18 mouse cellular contexts compared by ENCODE assay signal in the genomic region with DNA sequence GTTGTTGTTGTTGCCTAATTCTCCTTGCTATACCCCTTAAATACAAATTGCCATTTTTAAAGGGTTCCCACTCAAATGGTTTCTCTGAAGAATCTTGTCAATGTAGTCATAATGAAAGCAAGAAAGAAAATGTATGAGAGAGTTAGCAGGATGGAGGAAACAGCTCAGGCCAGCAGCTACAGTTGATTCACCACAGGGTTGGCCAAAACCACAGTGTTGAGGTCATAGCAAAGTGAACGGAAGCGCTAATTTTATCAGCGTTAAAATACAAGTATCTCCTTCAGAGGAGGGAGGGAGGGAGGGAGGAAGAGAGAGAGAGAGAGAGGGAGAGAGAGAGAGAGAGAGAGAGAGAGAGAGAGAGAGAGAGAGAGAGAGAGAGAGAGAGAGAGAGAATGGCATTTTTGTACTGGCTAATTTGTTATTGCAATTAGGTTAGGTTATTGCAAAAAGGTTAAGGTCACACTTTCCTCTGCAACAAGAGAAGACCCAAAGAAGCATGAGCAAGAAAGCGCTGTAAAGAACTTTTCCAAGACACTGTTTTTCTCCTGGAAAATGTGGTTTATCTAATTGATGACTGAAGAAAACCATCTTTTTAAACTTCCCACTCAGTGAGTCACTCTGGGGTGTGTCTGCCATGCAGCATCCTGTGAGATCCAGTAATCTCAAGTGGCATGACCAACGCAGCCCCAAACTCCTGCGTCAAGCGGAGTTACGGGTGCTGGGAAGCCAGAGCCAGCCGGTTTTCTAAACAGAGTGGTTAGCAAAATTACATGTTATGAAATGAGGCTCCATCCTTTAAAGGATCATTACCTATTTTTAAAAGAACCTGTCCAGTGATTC.
DNase-seq lines count a peak whose midpoint lies in the region; ATAC-seq and TF ChIP-seq lines count a peak whose summit lies in the region.
"Had no signal": no experiment of that assay in that cellular context is flagged by ENCODE, and none has a peak within 500 bp of the region (broad histone marks: within the 10 kb centered on the region; RNA-seq: fewer than 3 reads in every experiment).

No protein-coding gene starts in this region.

- H3K4me3 ChIP-seq in gastrocnemius, adult 2 months, result no peak overlapping the region
- H3K4me3 ChIP-seq in embryonic fibroblast, embryonic 13.5 days (ENCODE audit: insufficient read depth, low read length), result no peak overlapping the region
- H3K4me3 ChIP-seq in hindbrain, embryonic 14.5 days (replicated peaks; ENCODE audit: low read length), result no peak overlapping the region
- H3K4me3 ChIP-seq: forebrain, embryonic 12.5 days; layer of hippocampus, adult 2 months; liver, embryonic 13.5 days had no signal

- WGBS in hindbrain, embryonic 14.5 days, result 89% methylated on average over 9 of the region's 9 CpGs

- H3K27me3 ChIP-seq in hindbrain, embryonic 14.5 days (ENCODE audit: control insufficient read depth, insufficient read depth, low read length), result no peaks in the 10 kb centered on the region
- H3K27me3 ChIP-seq: forebrain, embryonic 12.5 days; liver, embryonic 13.5 days had no signal

- H3K9ac ChIP-seq in hindbrain, embryonic 14.5 days, result no peak overlapping the region
- H3K9ac ChIP-seq: forebrain, embryonic 12.5 days; liver, embryonic 13.5 days had no signal

- TF ChIP-seq CTCF in gastrocnemius, adult 2 months (IDR thresholded peaks at IDR 0.05), result no peak
- TF ChIP-seq CTCF in embryonic fibroblast, embryonic 13.5 days (IDR thresholded peaks at IDR 0.05; ENCODE audit: borderline replicate concordance, insufficient read depth, low read length), result no peak

- H3K4me2 ChIP-seq in hindbrain, embryonic 14.5 days (replicated peaks), result no peak overlapping the region
- H3K4me2 ChIP-seq: forebrain, embryonic 12.5 days; liver, embryonic 13.5 days had no signal

- no peaks in the 10 kb centered on the region for H3K36me3 ChIP-seq in hindbrain, embryonic 14.5 days (replicated peaks; ENCODE audit: control insufficient read depth, insufficient read depth)
- H3K36me3 ChIP-seq: forebrain, embryonic 12.5 days; liver, embryonic 13.5 days had no signal

- DNase-seq in gastrocnemius, adult 2 months, result peak; percentile 17
- no peak for DNase-seq in gastrocnemius, postnatal 10 days
- DNase-seq in CD4-positive helper T cell, adult 2 months (ENCODE audit: low read depth, low spot score), result peak; percentile 8
- no peak for DNase-seq in spleen, adult 18-20 months
- no peak for DNase-seq in layer of hippocampus, adult 9-10 months (ENCODE audit: low spot score)
- DNase-seq in hindbrain, embryonic 14.5 days (ENCODE audit: low spot score), result no peak
- DNase-seq: adrenal gland, adult 2 months; cerebellum, adult 9-11 months; kidney, adult 11 months; liver, embryonic 13.5 days; lung, postnatal 10 days; midbrain, embryonic 14.5 days; retina, postnatal 1 day; thymus, postnatal 4 days had no signal

- no peaks in the 10 kb centered on the region for H3K4me1 ChIP-seq in embryonic fibroblast, embryonic 13.5 days (ENCODE audit: control insufficient read depth, insufficient read depth, low read length)
- H3K4me1 ChIP-seq in hindbrain, embryonic 14.5 days (replicated peaks; ENCODE audit: control insufficient read depth, insufficient read depth, low read length), result no peaks in the 10 kb centered on the region
- H3K4me1 ChIP-seq: forebrain, embryonic 12.5 days had no signal

- no peak for TF ChIP-seq POLR2A in embryonic fibroblast, embryonic 13.5 days (IDR thresholded peaks at IDR 0.05; ENCODE audit: low read depth, low read length)

- H3K27ac ChIP-seq in gastrocnemius, adult 2 months, result no peak overlapping the region
- H3K27ac ChIP-seq in embryonic fibroblast, embryonic 13.5 days (ENCODE audit: insufficient read depth, low read length), result peak overlapping the region; percentile 40; the same call in 1 of the 2 replicates
- no peak overlapping the region for H3K27ac ChIP-seq in hindbrain, embryonic 14.5 days
- H3K27ac ChIP-seq: forebrain, embryonic 12.5 days; layer of hippocampus, adult 2 months; liver, embryonic 13.5 days had no signal

- peak; percentile 62 for ATAC-seq in megakaryocyte progenitor cell, adult 5-6 weeks (replicated peaks; ENCODE audit: poor library complexity)
- ATAC-seq in hindbrain, embryonic 14.5 days (ENCODE audit: low FRiP score), result no peak

- no peaks in the 10 kb centered on the region for H3K9me3 ChIP-seq in hindbrain, embryonic 14.5 days (ENCODE audit: control insufficient read depth, low read length)
- H3K9me3 ChIP-seq: forebrain, embryonic 12.5 days; liver, embryonic 13.5 days had no signal

- intact Hi-C loops in gastrocnemius, adult 2 months (cut with DNase I), result no loop called here

Comparison
In these comparisons a context has a peak if more than half of its experiments do, and no peak if none do; other contexts are left out.
1. DNase-seq: peak in gastrocnemius, adult 2 months (single experiment) and CD4-positive helper T cell, adult 2 months (single experiment); none in gastrocnemius, postnatal 10 days (single experiment), spleen, adult 18-20 months (0 of 2), layer of hippocampus, adult 9-10 months (single experiment) and hindbrain, embryonic 14.5 days (single experiment).